Mouse (Mus musculus) heart, postnatal 0 days (tissue): Measurements from ENCODE around the gene Pcolce. TPM values are rescaled to one million over a fixed set of nuclear protein-coding genes. Genes with fewer than 3 reads are reported as not detected.

Experiments
- ATAC-seq: fragments of 200-750 bp; cut with Nextera tagmentation; 2 replicates; pipeline ENCODE4 v1.8.0; 2017; ENCODE audit warnings: low read depth, moderate number of reproducible peaks, moderate library complexity; ENCODE audit not compliant: insufficient read depth
- DNase-seq: peaks from one replicate; pipeline ENCODE4 v3.0.0-alpha.2; 2016; ENCODE audit warnings: low spot score
- H3K27ac ChIP-seq: fragments of 300-500 bp; sonication (generic); 2 replicates; pipeline ENCODE4 v1.5.1; 2014; ENCODE audit warnings: low read depth, mild to moderate bottlenecking
- H3K27me3 ChIP-seq: fragments of 300-500 bp; sonication (generic); 2 replicates; pipeline ENCODE4 v1.6.1; 2014; ENCODE audit warnings: low read length, mixed read lengths; ENCODE audit not compliant: control insufficient read depth, insufficient read depth
- H3K36me3 ChIP-seq: fragments of 300-500 bp; sonication (generic); replicated peaks from 2 replicates; pipeline ENCODE4 v1.6.1; 2014; ENCODE audit warnings: low read length, mixed read lengths; ENCODE audit not compliant: control insufficient read depth, insufficient read depth
- H3K4me1 ChIP-seq: fragments of 300-500 bp; sonication (generic); 2 replicates; pipeline ENCODE4 v1.6.1; 2014; ENCODE audit warnings: antibody characterized with exemption; ENCODE audit not compliant: control insufficient read depth, insufficient read depth
- H3K4me2 ChIP-seq: fragments of 300-500 bp; sonication (generic); 2 replicates; pipeline ENCODE4 v1.6.1; 2014; ENCODE audit warnings: low read depth, mild to moderate bottlenecking, low read length, moderate library complexity
- H3K4me3 ChIP-seq: fragments of 300-500 bp; sonication (generic); 2 replicates; pipeline ENCODE4 v1.5.1; 2014; ENCODE audit warnings: low read depth, low read length
- H3K9ac ChIP-seq: fragments of 300-500 bp; sonication (generic); replicated peaks from 2 replicates; pipeline ENCODE4 v1.6.1; 2014; ENCODE audit warnings: low read depth, low read length, mixed read lengths
- H3K9me3 ChIP-seq: fragments of 300-500 bp; sonication (generic); replicated peaks from 2 replicates; pipeline ENCODE4 v1.6.1; 2016; ENCODE audit warnings: low read length; ENCODE audit not compliant: control insufficient read depth
- CTCF ChIP-seq: IDR thresholded peaks from 2 replicates; pipeline ENCODE4 v1.5.1; 2016; ENCODE audit warnings: antibody characterized with exemption, control low read depth, low read depth
- EP300 ChIP-seq: IDR thresholded peaks from 2 replicates; pipeline ENCODE4 v1.6.1; 2016; ENCODE audit warnings: antibody characterized with exemption, low read depth
- WGBS: fragments of 180-500 bp; shearing (Covaris S2); extraction: QIAGEN DNeasy Blood & Tissue Kit; methylation state at CpG from one replicate; pipeline ENCODE4 v1.1.7; 2014; 5-methylcytosine and 5-hydroxymethylcytosine counted together
- polyA plus RNA-seq: library from polyadenylated mRNA; unstranded; fragments of >200 nt; fragmentation: Nextera tagmentation; extraction: Ambion mirVana; gene quantifications from 2 replicates; pipeline ENCODE4 v1.2.1, GENCODE M21; 2015
- total RNA-seq: library from RNA; depleted of rRNA; stranded (reverse); fragments of >200 nt; gene quantifications from 2 replicates; pipeline ENCODE4 v1.2.3, GENCODE M21; 2014; ENCODE audit warnings: low replicate concordance

The Pcolce gene
- total and polyA plus RNA-seq, 2 experiments from 2014 or later, result 116 to 172 TPM

GRCm38 (mm10) chr5:137608654-137609190 is 4.9 kb downstream of the Pcolce start:
- Histone ChIP-seq H3K4me2 (0 out of 2 replicates have a peak overlapping the region, but pooled peaks have one; percentile 7), H3K27me3 (no peaks in the 10 kb centered on the region), H3K9ac (peak overlapping the region; percentile 4; the same call in 1 of the 2 replicates), H3K9me3 (no peaks in the 10 kb centered on the region), H3K36me3 (peaks cover 27% of the 10 kb centered on the region), H3K4me3 (no peak overlapping the region), H3K4me1 (peaks cover 31% of the 10 kb centered on the region), H3K27ac (no peak overlapping the region)
- no peak for DNase-seq
- no peak for TF ChIP-seq CTCF
- no peak for TF ChIP-seq EP300
- ATAC-seq, result no peak
- WGBS, result 37% methylated on average over 22 of the region's 23 CpGs

GRCm38 (mm10) chr5:137607860-137608653 is 5.5 kb downstream of the Pcolce start:
- TF ChIP-seq EP300 (no peak), CTCF (no peak)
- Histone ChIP-seq H3K36me3 (peaks cover 27% of the 10 kb centered on the region), H3K27ac (no peak overlapping the region), H3K4me3 (no peak overlapping the region), H3K27me3 (no peaks in the 10 kb centered on the region), H3K9ac (peak overlapping the region; percentile 4; the same call in 1 of the 2 replicates), H3K4me2 (0 out of 2 replicates have a peak overlapping the region, but pooled peaks have one; percentile 7), H3K4me1 (peaks cover 28% of the 10 kb centered on the region), H3K9me3 (no peaks in the 10 kb centered on the region)
- WGBS, result 45% methylated on average over 26 of the region's 26 CpGs
- ATAC-seq (no peak), DNase-seq (no peak)

DNA sequence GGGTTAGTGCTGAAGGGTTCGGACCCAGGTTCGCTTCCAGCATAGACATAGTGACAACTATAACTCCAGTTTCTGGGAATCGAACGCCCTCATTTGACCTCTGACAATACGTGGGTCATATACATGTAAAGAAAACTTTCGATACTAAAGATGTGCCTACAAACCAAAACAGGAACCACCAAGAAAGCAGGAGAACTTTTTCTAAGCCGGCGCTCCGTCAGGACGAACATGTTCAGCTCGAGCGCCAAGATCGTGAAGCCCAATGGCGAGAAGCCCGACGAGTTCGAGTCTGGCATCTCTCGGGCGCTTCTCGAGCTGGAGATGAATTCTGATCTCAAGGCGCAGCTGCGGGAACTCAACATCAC is 12.2 kb downstream of the Pcolce start:
- DNase-seq, result no peak
- H3K4me3 ChIP-seq, result peak overlapping the region; percentile 68
- no peaks in the 10 kb centered on the region for H3K27me3 ChIP-seq
- TF ChIP-seq EP300, result no peak
- TF ChIP-seq CTCF, result no peak
- ATAC-seq, result no peak
- H3K9ac ChIP-seq, result peak overlapping the region; percentile 64
- WGBS, result under 1% methylated on average over 22 of the region's 22 CpGs
- peak overlapping the region; percentile 71 for H3K27ac ChIP-seq
- H3K9me3 ChIP-seq, result no peaks in the 10 kb centered on the region
- H3K4me2 ChIP-seq, result peak overlapping the region; percentile 92
- peaks cover 13% of the 10 kb centered on the region; the same call in 1 of the 2 replicates for H3K4me1 ChIP-seq
- H3K36me3 ChIP-seq, result peaks cover 25% of the 10 kb centered on the region

DNA sequence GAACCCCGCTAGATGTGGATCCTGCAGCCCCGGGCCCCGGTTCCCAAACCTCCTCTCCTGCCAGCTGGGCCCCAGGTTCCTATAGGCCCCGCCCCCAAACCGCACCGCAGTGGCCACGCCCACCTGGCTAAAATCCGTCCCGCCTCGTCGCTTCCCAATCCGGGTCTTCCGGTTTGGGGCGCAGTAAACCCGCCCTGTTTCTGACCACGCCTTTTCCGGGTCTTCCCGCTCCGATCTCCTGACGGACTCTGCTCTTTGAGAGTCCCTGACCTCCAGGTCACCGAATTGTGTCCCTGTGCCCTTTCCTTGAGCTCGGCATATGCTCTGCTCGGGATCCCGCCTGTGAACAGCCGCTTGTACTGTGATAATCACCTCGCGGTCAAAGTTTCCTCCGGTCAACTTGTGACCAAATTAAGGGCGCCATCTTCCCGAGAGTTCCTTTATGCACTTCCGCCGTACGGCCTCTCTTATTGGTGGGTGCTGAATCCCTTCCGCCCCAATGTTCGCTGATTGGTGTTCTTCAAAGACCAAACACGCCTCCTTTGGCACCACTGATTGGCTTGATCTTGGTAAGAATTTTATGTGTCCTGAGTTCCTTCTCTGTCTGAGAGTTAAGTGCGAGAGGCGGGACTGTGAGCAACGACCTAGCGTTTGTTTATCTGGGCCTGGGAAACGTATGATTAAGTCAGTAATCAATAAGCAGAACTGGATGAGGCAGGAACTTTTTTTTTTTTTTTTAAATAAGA is 12.8 kb downstream of the Pcolce start, which contains the start of gene Mospd3:
Mospd3 (minus strand) TSS at position 440 of the 746 bp plus-strand sequence.
- H3K36me3 ChIP-seq, result peaks cover 19% of the 10 kb centered on the region
- peak within 1 kb of the TSS; percentile 74 for H3K9ac ChIP-seq
- H3K4me2 ChIP-seq, result peak within 1 kb of the TSS; percentile 92
- DNase-seq (peak; percentile 99), ATAC-seq (peak; percentile 95)
- WGBS, result under 1% methylated on average over 41 of the region's 41 CpGs
- peak within 1 kb of the TSS; percentile 90 for H3K27ac ChIP-seq
- peak within 1 kb of the TSS; percentile 68 for H3K4me3 ChIP-seq
- H3K4me1 ChIP-seq, result peaks cover 13% of the 10 kb centered on the region; the same call in 1 of the 2 replicates
- no peaks in the 10 kb centered on the region for H3K9me3 ChIP-seq
- H3K27me3 ChIP-seq, result no peaks in the 10 kb centered on the region
- no peak; the same call in 1 of the 2 replicates for TF ChIP-seq EP300
- no peak for TF ChIP-seq CTCF

DNA sequence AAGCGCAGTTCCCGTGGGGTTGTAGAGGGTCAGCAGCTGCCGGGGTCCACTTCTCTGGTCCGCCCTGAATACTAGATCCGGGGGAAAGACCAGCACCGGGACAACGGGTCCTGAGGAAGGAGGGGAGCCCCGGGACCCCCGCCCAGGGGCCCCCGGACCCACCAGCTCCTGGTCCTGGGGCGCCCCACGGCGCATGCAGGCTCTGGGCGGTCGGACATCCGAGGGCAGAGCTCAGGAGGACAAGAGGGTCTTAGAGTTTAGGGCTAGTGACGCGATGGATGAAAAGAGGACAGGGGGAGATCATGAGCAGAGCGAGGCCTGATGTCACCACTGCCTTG is 13.3 kb downstream of the Pcolce start:
- DNase-seq, result no peak
- H3K9me3 ChIP-seq, result no peaks in the 10 kb centered on the region
- peak overlapping the region; percentile 50; the same call in 1 of the 2 replicates for H3K27ac ChIP-seq
- peak; percentile 24 for ATAC-seq
- peak overlapping the region; percentile 68 for H3K4me3 ChIP-seq
- peaks cover 13% of the 10 kb centered on the region; the same call in 1 of the 2 replicates for H3K4me1 ChIP-seq
- peaks cover 14% of the 10 kb centered on the region for H3K36me3 ChIP-seq
- H3K4me2 ChIP-seq, result peak overlapping the region; percentile 92
- peak overlapping the region; percentile 74 for H3K9ac ChIP-seq
- no peaks in the 10 kb centered on the region for H3K27me3 ChIP-seq
- TF ChIP-seq EP300 (no peak), CTCF (no peak)
- WGBS, result 3% methylated on average over 19 of the region's 19 CpGs
